Mouse (Mus musculus) midbrain, embryonic 13.5 days (tissue): Measurements from ENCODE around the gene Nck1. TPM values are rescaled to one million over a fixed set of nuclear protein-coding genes. Genes with fewer than 3 reads are reported as not detected.

Source experiments
- polyA plus RNA-seq: library from polyadenylated mRNA; unstranded; fragments of >200 nt; fragmentation: Nextera tagmentation; extraction: Ambion mirVana; gene quantifications from 2 replicates; pipeline ENCODE4 v1.2.1, GENCODE M21; 2015

Gene Nck1
- polyA plus RNA-seq, 1 experiment from 2014 or later: 61.6 TPM

Other genes starting within 250 kb of the Nck1 start
- gene Il20rb, start 59.3 kb downstream of the Nck1 start, polyA plus RNA-seq: 0.70 and 0.86 TPM in 2 replicates
- 12.0 and 12.2 TPM in 2 replicates for gene Slc35g2, start 25.0 kb upstream of the Nck1 start, polyA plus RNA-seq
- gene Stag1, start 51.7 kb upstream of the Nck1 start, polyA plus RNA-seq: 41.6 and 46.4 TPM in 2 replicates